Mouse (Mus musculus) limb, embryonic 15.5 days (tissue): ENCODE data around the gene Top3b. TPM values are rescaled to one million over a fixed set of nuclear protein-coding genes. Genes with fewer than 3 reads are reported as not detected.
"Not testable (repeated sequence)": the region's sequence is repeated elsewhere in the genome, so short reads cannot be mapped to it uniquely, and the experiment has no call there.

ENCODE experiments used
- ATAC-seq: fragments of 200-750 bp; cut with Nextera tagmentation; 2 replicates; pipeline ENCODE4 v1.8.0; 2017; ENCODE audit warnings: low read depth, moderate TSS enrichment; ENCODE audit not compliant: insufficient number of reproducible peaks, low FRiP score, low TSS enrichment
- H3K27ac ChIP-seq: fragments of 300-500 bp; sonication (generic); 2 replicates; pipeline ENCODE4 v1.5.1; 2015; ENCODE audit warnings: moderate library complexity, mild to moderate bottlenecking, inconsistent platforms
- H3K27me3 ChIP-seq: fragments of 300-500 bp; sonication (generic); 2 replicates; pipeline ENCODE4 v1.6.1; 2015; ENCODE audit warnings: inconsistent platforms
- H3K36me3 ChIP-seq: fragments of 300-500 bp; sonication (generic); 2 replicates; pipeline ENCODE4 v1.6.1; 2015; ENCODE audit warnings: inconsistent platforms
- H3K4me1 ChIP-seq: fragments of 300-500 bp; sonication (generic); 2 replicates; pipeline ENCODE4 v1.6.1; 2015; ENCODE audit warnings: inconsistent platforms
- H3K4me2 ChIP-seq: fragments of 300-500 bp; sonication (generic); 2 replicates; pipeline ENCODE4 v1.6.1; 2015; ENCODE audit warnings: mild to moderate bottlenecking, inconsistent platforms
- H3K4me3 ChIP-seq: fragments of 300-500 bp; sonication (generic); 2 replicates; pipeline ENCODE4 v1.5.1; 2015; ENCODE audit warnings: mild to moderate bottlenecking, inconsistent platforms
- H3K9ac ChIP-seq: fragments of 300-500 bp; sonication (generic); 2 replicates; pipeline ENCODE4 v1.6.1; 2015; ENCODE audit warnings: inconsistent platforms
- H3K9me3 ChIP-seq: fragments of 300-500 bp; sonication (generic); 2 replicates; pipeline ENCODE4 v1.6.1; 2016; ENCODE audit warnings: inconsistent platforms
- WGBS: fragments of 180-500 bp; shearing (Covaris S2); methylation state at CpG from one replicate; pipeline ENCODE4 v1.1.7; 2015; 5-methylcytosine and 5-hydroxymethylcytosine counted together
- polyA plus RNA-seq: library from polyadenylated mRNA; unstranded; fragments of >200 nt; fragmentation: Nextera tagmentation; extraction: Ambion mirVana; gene quantifications from 2 replicates; pipeline ENCODE4 v1.2.1, GENCODE M21; 2015

Top3b gene
- polyA plus RNA-seq, 1 experiment from 2014 or later, result 76.4 TPM

DNA sequence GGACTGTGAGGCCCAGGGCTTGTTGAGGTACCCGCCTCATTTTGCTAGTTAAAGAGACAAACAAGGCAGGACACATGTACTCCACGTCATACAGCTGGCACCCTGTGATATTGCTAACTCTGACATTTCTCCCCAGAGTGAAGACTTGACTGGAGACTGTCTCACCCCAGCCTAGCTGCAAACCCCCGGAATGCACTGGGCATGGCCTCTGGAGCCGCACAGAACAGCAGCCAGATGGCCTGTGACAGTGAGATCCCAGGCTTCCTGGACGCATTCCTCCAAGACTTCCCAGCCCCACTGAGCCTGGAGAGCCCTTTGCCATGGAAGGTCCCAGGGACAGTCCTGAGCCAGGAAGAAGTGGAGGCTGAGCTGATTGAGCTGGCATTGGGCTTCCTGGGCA lies 32.7 kb downstream of the Top3b start:
- no peak overlapping the region for H3K9ac ChIP-seq
- peaks cover 46% of the 10 kb centered on the region for H3K36me3 ChIP-seq
- H3K27me3 ChIP-seq, result no peaks in the 10 kb centered on the region
- ATAC-seq, result no peak
- no peaks in the 10 kb centered on the region for H3K4me1 ChIP-seq
- H3K4me2 ChIP-seq, result no peak overlapping the region
- no peaks in the 10 kb centered on the region for H3K9me3 ChIP-seq
- 85% methylated on average over 5 of the region's 5 CpGs for WGBS
- H3K27ac ChIP-seq, result no peak overlapping the region
- H3K4me3 ChIP-seq, result no peak overlapping the region

DNA sequence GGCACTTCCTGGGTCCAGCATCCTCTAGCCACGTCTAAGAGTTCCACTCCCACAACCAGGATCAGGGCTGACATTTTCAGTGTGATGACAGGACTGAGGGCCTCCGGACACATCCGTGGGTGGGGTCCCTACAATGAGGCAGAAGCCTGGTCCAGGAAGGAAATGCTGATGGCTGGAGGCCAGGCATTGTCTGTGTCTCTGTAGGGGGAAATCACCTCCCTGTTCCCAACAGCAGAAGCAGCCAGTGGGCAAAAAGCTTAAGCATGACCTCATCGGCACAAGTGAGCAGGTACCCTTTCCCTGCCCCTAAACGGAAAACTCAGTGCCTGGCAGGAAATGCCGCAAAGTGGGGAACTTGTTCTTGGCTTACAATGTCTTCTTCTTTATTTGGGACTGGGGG lies 37.3 kb downstream of the Top3b start:
- Histone ChIP-seq H3K9ac (no peak overlapping the region), H3K9me3 (no peaks in the 10 kb centered on the region), H3K27ac (peak overlapping the region; percentile 44; the same call in 1 of the 2 replicates), H3K4me1 (peaks cover 12% of the 10 kb centered on the region), H3K36me3 (peaks cover 81% of the 10 kb centered on the region), H3K27me3 (no peaks in the 10 kb centered on the region), H3K4me3 (no peak overlapping the region), H3K4me2 (no peak overlapping the region)
- ATAC-seq, result no peak
- WGBS, result 68% methylated on average over 6 of the region's 6 CpGs

GRCm38 (mm10) chr16:16911641-16912597 lies 41.4 kb downstream of the Top3b start:
- ATAC-seq, result peak; percentile 72
- H3K9ac ChIP-seq, result no peak overlapping the region

DNA sequence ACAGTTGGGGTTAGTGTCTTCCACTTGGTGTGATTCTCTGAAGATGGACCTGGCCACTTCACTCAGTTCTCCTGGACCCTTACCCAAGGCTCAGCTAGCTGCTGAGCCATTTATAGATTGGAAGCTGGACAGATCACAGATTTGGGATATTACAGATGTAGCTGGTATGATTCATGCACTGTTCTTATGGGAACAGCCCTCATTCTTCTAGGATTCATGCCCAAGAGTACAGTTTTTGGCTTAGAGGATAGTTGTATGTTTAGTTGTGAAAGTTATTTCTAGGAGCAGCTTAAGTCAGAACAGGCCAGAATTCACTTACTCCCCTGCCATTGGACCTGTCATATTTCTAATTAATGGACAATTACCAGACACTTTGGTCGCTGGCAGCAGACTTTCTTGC lies 42.9 kb downstream of the Top3b start:
- Histone ChIP-seq H3K36me3 (peaks cover 88% of the 10 kb centered on the region), H3K9ac (no peak overlapping the region), H3K9me3 (no peaks in the 10 kb centered on the region), H3K27me3 (no peaks in the 10 kb centered on the region), H3K4me3 (no peak overlapping the region), H3K4me1 (peaks cover 12% of the 10 kb centered on the region), H3K27ac (no peak overlapping the region), H3K4me2 (no peak overlapping the region)
- no peak for ATAC-seq
- WGBS, result 62% methylated on average over 1 of the region's 1 CpGs

More at GRCm38 (mm10) chr16:16911641-16912597, 41.4 kb downstream of the Top3b start:
- 41% methylated on average over 13 of the region's 13 CpGs for WGBS
- H3K4me3 ChIP-seq, result no peak overlapping the region
- peak overlapping the region; percentile 58 for H3K27ac ChIP-seq
- no peak overlapping the region for H3K4me2 ChIP-seq
- no peaks in the 10 kb centered on the region for H3K9me3 ChIP-seq
- H3K36me3 ChIP-seq, result peaks cover 83% of the 10 kb centered on the region
- peaks cover 12% of the 10 kb centered on the region for H3K4me1 ChIP-seq
- H3K27me3 ChIP-seq, result no peaks in the 10 kb centered on the region

DNA sequence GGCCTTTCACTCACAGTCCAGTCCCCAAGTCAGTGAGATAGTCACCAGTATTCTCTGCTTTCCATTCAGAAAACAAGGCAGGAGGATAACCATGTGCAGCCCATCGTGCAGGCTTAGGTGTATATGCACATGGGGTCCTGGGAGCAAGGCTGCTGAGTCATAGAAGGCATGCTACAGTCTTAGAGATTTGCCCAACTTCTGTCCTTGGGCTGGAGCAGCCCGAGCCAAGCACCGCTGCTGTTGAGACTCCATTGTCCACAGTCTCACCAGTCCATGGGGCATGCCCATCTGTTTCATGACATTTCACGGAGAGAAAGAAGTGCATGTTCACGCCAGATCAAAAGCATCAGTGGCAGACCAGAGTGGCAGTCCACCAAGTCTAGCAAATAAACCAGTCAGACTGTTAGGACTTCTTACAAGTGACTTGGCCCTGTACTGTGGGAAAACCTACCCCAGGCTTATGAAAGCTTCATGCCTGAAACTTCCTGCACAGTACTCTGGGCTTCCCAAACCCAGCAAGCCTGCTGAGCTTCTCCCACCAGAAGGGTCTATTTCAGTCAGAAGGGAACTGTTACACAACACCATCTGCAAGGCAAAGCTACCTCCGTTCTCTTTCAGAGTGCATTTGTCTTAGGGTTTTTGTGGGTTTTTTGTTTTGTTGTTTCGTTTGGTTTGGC lies 48.0 kb downstream of the Top3b start:
- H3K36me3 ChIP-seq, result peaks cover 90% of the 10 kb centered on the region
- no peak overlapping the region for H3K9ac ChIP-seq
- 90% methylated on average over 7 of the region's 7 CpGs for WGBS
- no peaks in the 10 kb centered on the region for H3K9me3 ChIP-seq
- H3K27ac ChIP-seq, result no peak overlapping the region
- no peaks in the 10 kb centered on the region for H3K27me3 ChIP-seq
- H3K4me1 ChIP-seq, result no peaks in the 10 kb centered on the region
- no peak overlapping the region for H3K4me2 ChIP-seq
- no peak overlapping the region for H3K4me3 ChIP-seq
- ATAC-seq, result no peak

- Histone ChIP-seq H3K27ac (no peak overlapping the region), H3K4me3 (no peak overlapping the region), H3K9ac (no peak overlapping the region), H3K4me2 (no peak overlapping the region), H3K4me1 (no peaks in the 10 kb centered on the region), H3K9me3 (no peaks in the 10 kb centered on the region), H3K36me3 (peaks cover 79% of the 10 kb centered on the region), H3K27me3 (no peaks in the 10 kb centered on the region)
- ATAC-seq, result no peak
- 77% methylated on average over 3 of the region's 3 CpGs for WGBS
Observed at GRCm38 (mm10) chr16:16921021-16921435, 50.5 kb downstream of the Top3b start.

DNA sequence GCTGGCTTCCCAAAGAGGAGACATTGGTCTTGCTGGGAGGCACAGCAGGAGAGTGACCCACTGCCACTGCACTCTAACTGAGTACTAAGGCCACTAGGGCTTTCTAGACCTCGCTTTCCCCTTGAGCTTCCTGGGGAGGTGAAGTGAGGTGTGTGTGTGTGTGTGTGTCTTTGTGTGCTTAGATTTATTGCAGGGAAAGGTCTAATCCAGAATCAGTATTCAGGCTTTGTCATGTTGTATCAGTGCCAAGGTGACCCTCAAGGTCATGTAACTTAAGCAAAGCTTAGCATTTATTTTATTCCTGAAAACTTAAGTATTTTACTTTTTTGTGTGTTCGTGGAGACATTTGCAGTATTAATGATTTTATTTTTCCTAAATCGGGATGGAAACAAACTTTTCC lies 53.9 kb downstream of the Top3b start:
- H3K4me2 ChIP-seq, result no peak overlapping the region
- WGBS, result 94% methylated on average over 3 of the region's 3 CpGs
- H3K27ac ChIP-seq, result no peak overlapping the region
- no peaks in the 10 kb centered on the region for H3K9me3 ChIP-seq
- no peak for ATAC-seq
- H3K4me1 ChIP-seq, result no peaks in the 10 kb centered on the region
- H3K36me3 ChIP-seq, result peaks cover 54% of the 10 kb centered on the region
- no peak overlapping the region for H3K4me3 ChIP-seq
- no peak overlapping the region for H3K9ac ChIP-seq
- no peaks in the 10 kb centered on the region for H3K27me3 ChIP-seq

- H3K27me3 ChIP-seq, result no peaks in the 10 kb centered on the region
- H3K36me3 ChIP-seq, result peaks cover 34% of the 10 kb centered on the region
- H3K9me3 ChIP-seq, result no peaks in the 10 kb centered on the region
- H3K4me1 ChIP-seq, result no peaks in the 10 kb centered on the region
- H3K27ac ChIP-seq, result no peak overlapping the region
- H3K4me2 ChIP-seq, result no peak overlapping the region
- WGBS, result 64% methylated on average over 5 of the region's 5 CpGs
- ATAC-seq, result no peak
- no peak overlapping the region for H3K9ac ChIP-seq
- no peak overlapping the region for H3K4me3 ChIP-seq
Observed at GRCm38 (mm10) chr16:16926536-16926935, 56.0 kb downstream of the Top3b start.

DNA sequence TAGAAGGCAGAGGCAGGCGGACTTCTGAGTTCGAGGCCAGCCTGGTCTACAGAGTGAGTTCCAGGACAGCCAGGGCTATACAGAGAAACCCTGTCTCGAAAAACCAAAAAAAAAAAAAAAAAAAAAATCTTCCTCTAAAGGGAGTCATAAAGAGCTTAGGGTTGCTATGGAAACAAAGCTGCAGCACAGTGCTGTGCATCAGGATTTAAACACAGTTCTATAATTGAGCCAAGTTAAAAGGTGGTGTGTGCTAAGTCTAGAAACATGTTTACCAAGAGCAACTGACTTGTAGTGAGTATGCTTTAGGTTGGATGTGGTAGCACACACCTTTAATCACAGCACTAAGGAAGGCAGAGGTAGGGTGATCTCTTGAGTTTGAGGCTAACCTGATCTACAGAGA lies 58.4 kb downstream of the Top3b start:
- not testable (repeated sequence) for H3K4me2 ChIP-seq, H3K9ac ChIP-seq, H3K4me3 ChIP-seq, ATAC-seq, H3K9me3 ChIP-seq, H3K4me1 ChIP-seq, H3K27ac ChIP-seq, H3K27me3 ChIP-seq
- WGBS, result 59% methylated on average over 3 of the region's 3 CpGs
- peaks cover 14% of the 10 kb centered on the region for H3K36me3 ChIP-seq

DNA sequence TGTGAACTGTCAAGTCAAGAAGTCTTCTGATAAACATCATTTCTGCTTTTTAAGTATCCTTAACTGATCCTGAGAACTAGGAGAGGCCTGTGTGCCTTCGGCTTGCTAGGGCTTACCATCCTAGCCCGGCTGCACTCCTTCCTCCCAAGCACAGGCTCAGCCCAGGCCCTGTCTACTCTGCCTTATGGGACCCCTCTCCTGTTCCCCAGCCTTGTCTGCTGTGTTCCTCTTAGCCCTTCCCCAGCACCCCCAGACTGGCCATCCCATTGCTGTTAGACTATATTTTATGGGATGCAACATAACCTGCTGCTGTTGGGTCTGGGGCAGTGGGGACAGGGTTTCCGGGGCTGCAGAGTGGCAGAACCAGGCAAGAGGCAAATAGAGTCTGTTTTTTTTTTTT lies 59.8 kb downstream of the Top3b start:
- Histone ChIP-seq H3K36me3 (0 out of 2 replicates have a peak, but pooled peaks cover 5% of the 10 kb centered on the region), H3K4me3 (no peak overlapping the region), H3K27me3 (no peaks in the 10 kb centered on the region), H3K4me2 (no peak overlapping the region), H3K9ac (no peak overlapping the region), H3K4me1 (no peaks in the 10 kb centered on the region), H3K9me3 (no peaks in the 10 kb centered on the region), H3K27ac (no peak overlapping the region)
- WGBS, result 83% methylated on average over 3 of the region's 3 CpGs
- no peak for ATAC-seq

- WGBS, result 66% methylated on average over 5 of the region's 5 CpGs
- Histone ChIP-seq H3K9me3 (no peaks in the 10 kb centered on the region), H3K4me3 (no peak overlapping the region), H3K4me2 (no peak overlapping the region), H3K4me1 (no peaks in the 10 kb centered on the region), H3K9ac (no peak overlapping the region), H3K27ac (no peak overlapping the region), H3K36me3 (0 out of 2 replicates have a peak, but pooled peaks cover 5% of the 10 kb centered on the region), H3K27me3 (no peaks in the 10 kb centered on the region)
- no peak for ATAC-seq
Observed at GRCm38 (mm10) chr16:16930810-16931296, 60.3 kb downstream of the Top3b start.

DNA sequence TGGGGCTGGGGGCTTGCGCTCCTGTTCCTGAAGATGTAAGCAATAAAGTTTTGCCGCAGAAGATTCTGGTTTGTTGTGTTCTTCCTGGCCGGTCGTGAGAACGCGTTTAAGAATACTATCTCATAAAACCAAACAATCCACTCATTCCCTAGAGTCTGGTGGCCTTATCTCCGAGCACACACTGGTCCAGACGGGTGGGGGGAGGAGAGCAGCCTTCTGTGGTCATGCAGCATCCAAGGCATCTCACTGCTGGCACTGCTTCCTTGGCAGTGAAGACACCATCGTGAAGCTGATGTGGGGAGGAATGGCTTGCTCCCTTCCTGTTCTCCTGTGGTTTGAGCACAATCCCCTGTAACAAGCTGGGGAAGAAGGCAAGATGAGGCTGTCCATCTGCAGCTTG lies 69.0 kb downstream of the Top3b start:
- Histone ChIP-seq H3K4me3 (no peak overlapping the region), H3K4me1 (no peaks in the 10 kb centered on the region), H3K9ac (no peak overlapping the region), H3K36me3 (no peaks in the 10 kb centered on the region), H3K27ac (no peak overlapping the region), H3K4me2 (no peak overlapping the region), H3K27me3 (no peaks in the 10 kb centered on the region), H3K9me3 (no peaks in the 10 kb centered on the region)
- 93% methylated on average over 9 of the region's 9 CpGs for WGBS
- ATAC-seq, result no peak
